11 mouse cellular contexts compared by ENCODE assay signal in genomic region chr8:26353476-26353875, GRCm38 (mm10).
DNase-seq lines count a peak whose midpoint lies in the region; ATAC-seq and TF ChIP-seq lines count a peak whose summit lies in the region.
"Had no signal": no experiment of that assay in that cellular context is flagged by ENCODE, and none has a peak within 500 bp of the region (broad histone marks: within the 10 kb centered on the region; RNA-seq: fewer than 3 reads in every experiment).

No protein-coding gene starts in this region.

- TF ChIP-seq CTCF in liver, postnatal 0 days (IDR thresholded peaks at IDR 0.05; ENCODE audit: low read depth): no peak

- H3K27me3 ChIP-seq in liver, embryonic 11.5 days (replicated peaks; ENCODE audit: control insufficient read depth, insufficient read depth, low read length): no peaks in the 10 kb centered on the region
- H3K27me3 ChIP-seq in liver, postnatal 0 days (ENCODE audit: insufficient read depth, low read length): no peaks in the 10 kb centered on the region
- peaks cover 20% of the 10 kb centered on the region; the same call in 1 of the 2 replicates for H3K27me3 ChIP-seq in limb, embryonic 10.5 days (ENCODE audit: low read depth, poor library complexity, severe bottlenecking)
- H3K27me3 ChIP-seq: liver, embryonic 15.5 days had no signal

- H3K9ac ChIP-seq in liver, embryonic 11.5 days (ENCODE audit: low read depth, low read length): no peak overlapping the region
- no peak overlapping the region for H3K9ac ChIP-seq in liver, postnatal 0 days (replicated peaks)
- H3K9ac ChIP-seq: liver, embryonic 15.5 days had no signal

- H3K4me2 ChIP-seq in liver, embryonic 11.5 days: no peak overlapping the region
- no peak overlapping the region for H3K4me2 ChIP-seq in liver, postnatal 0 days (ENCODE audit: low read depth, low read length)
- H3K4me2 ChIP-seq: liver, embryonic 15.5 days had no signal

- no peaks in the 10 kb centered on the region for H3K36me3 ChIP-seq in liver, embryonic 11.5 days (ENCODE audit: control insufficient read depth, insufficient read depth, low read length)
- no peaks in the 10 kb centered on the region for H3K36me3 ChIP-seq in liver, postnatal 0 days (replicated peaks; ENCODE audit: insufficient read depth, low read length)
- H3K36me3 ChIP-seq in limb, embryonic 10.5 days: no peaks in the 10 kb centered on the region
- H3K36me3 ChIP-seq: liver, embryonic 15.5 days had no signal

- peak overlapping the region; percentile 32; the same call in 1 of the 2 replicates for H3K27ac ChIP-seq in liver, embryonic 11.5 days (ENCODE audit: low read depth, low read length)
- no peak overlapping the region for H3K27ac ChIP-seq in liver, postnatal 0 days (ENCODE audit: low read depth)
- 0 out of 2 replicates have a peak overlapping the region, but pooled peaks have one; percentile 15 for H3K27ac ChIP-seq in limb, embryonic 10.5 days
- H3K27ac ChIP-seq: liver, embryonic 15.5 days had no signal

- WGBS in liver, embryonic 11.5 days: 67% methylated on average over 3 of the region's 3 CpGs
- 65% methylated on average over 3 of the region's 3 CpGs for WGBS in liver, postnatal 0 days (ENCODE audit: insufficient replicate concordance)
- 55% methylated on average over 3 of the region's 3 CpGs for WGBS in limb, embryonic 10.5 days

- H3K4me1 ChIP-seq in liver, embryonic 11.5 days (replicated peaks; ENCODE audit: control insufficient read depth, insufficient read depth, low read length): 0 out of 2 replicates have a peak, but pooled peaks cover 4% of the 10 kb centered on the region
- peaks cover 11% of the 10 kb centered on the region for H3K4me1 ChIP-seq in liver, postnatal 0 days (ENCODE audit: insufficient read depth)
- H3K4me1 ChIP-seq in limb, embryonic 10.5 days: peaks cover 59% of the 10 kb centered on the region
- H3K4me1 ChIP-seq: liver, embryonic 15.5 days had no signal

- no peaks in the 10 kb centered on the region for H3K9me3 ChIP-seq in liver, embryonic 11.5 days (ENCODE audit: control insufficient read depth, low read length)
- H3K9me3 ChIP-seq in liver, postnatal 0 days (ENCODE audit: low read length): no peaks in the 10 kb centered on the region
- H3K9me3 ChIP-seq in limb, embryonic 10.5 days (replicated peaks): no peaks in the 10 kb centered on the region
- H3K9me3 ChIP-seq: liver, embryonic 15.5 days had no signal

- no peak for TF ChIP-seq EP300 in liver, postnatal 0 days (IDR thresholded peaks at IDR 0.05; ENCODE audit: low read depth)

- H3K4me3 ChIP-seq in liver, embryonic 11.5 days (ENCODE audit: low read depth, low read length): no peak overlapping the region
- no peak overlapping the region for H3K4me3 ChIP-seq in liver, postnatal 0 days (ENCODE audit: low read depth, low read length)
- H3K4me3 ChIP-seq in limb, embryonic 10.5 days: no peak overlapping the region
- H3K4me3 ChIP-seq: liver, embryonic 15.5 days had no signal

- DNase-seq in liver, embryonic 11.5 days (ENCODE audit: low spot score): no peak
- no peak for DNase-seq in liver, postnatal 0 days
- DNase-seq in heart, postnatal 4 days: peak; percentile 30
- no peak for DNase-seq in limb, embryonic 10.5 days (ENCODE audit: low spot score)
- no peak for DNase-seq in B cell, adult 2 months
- DNase-seq in left cerebral cortex, adult 11 months (ENCODE audit: low spot score): no peak
- DNase-seq in thymus, postnatal 25 days: no peak
- no peak for DNase-seq in spleen, postnatal 36 days (ENCODE audit: low spot score in 2 of 2)
- DNase-seq: cerebellum, adult 2 months had no signal

- ATAC-seq in liver, embryonic 11.5 days (replicated peaks; ENCODE audit: low FRiP score): no peak
- ATAC-seq in liver, postnatal 0 days: no peak
- ATAC-seq: forebrain, embryonic 16.5 days had no signal
